Mouse (Mus musculus): ENCODE data around the gene Pofut1.

- TF ChIP-seq POLR2A (IDR thresholded peaks at IDR 0.05; ENCODE audit: extremely low read depth, insufficient read depth, low read length) (no peak), CTCF (IDR thresholded peaks at IDR 0.05; ENCODE audit: low read depth, low read length) (no peak)
Measured at GRCm38 (mm10) chr2:153240701-153241235, 565 bp upstream of the Pofut1 start.

Measured in liver, adult 2 months (tissue).